Mouse (Mus musculus) hindbrain, embryonic 16.5 days (tissue): ENCODE measurements around the gene Nucb2. TPM values are rescaled to one million over a fixed set of nuclear protein-coding genes. Genes with fewer than 3 reads are reported as not detected.

Experiments
- ATAC-seq: fragments of 200-750 bp; cut with Nextera tagmentation; 2 replicates; pipeline ENCODE4 v1.8.0; 2017; ENCODE audit warnings: moderate TSS enrichment, moderate library complexity
- H3K27ac ChIP-seq: fragments of 300-500 bp; sonication (generic); 2 replicates; pipeline ENCODE4 v1.5.1; 2014; ENCODE audit warnings: low read depth, mild to moderate bottlenecking, control low read depth, low read length, moderate library complexity
- H3K27me3 ChIP-seq: fragments of 300-500 bp; sonication (generic); replicated peaks from 2 replicates; pipeline ENCODE4 v1.6.1; 2014; ENCODE audit warnings: low read length; ENCODE audit not compliant: control insufficient read depth, insufficient read depth
- H3K36me3 ChIP-seq: fragments of 300-500 bp; sonication (generic); 2 replicates; pipeline ENCODE4 v1.6.1; 2014; ENCODE audit warnings: mild to moderate bottlenecking, low read length, moderate library complexity, mixed read lengths; ENCODE audit not compliant: control insufficient read depth, insufficient read depth
- H3K4me1 ChIP-seq: fragments of 300-500 bp; sonication (generic); 2 replicates; pipeline ENCODE4 v1.6.1; 2014; ENCODE audit warnings: low read depth, low read length; ENCODE audit not compliant: control insufficient read depth, insufficient read depth
- H3K4me2 ChIP-seq: fragments of 300-500 bp; sonication (generic); 2 replicates; pipeline ENCODE4 v1.6.1; 2014; ENCODE audit warnings: mild to moderate bottlenecking, low read length, control low read depth, moderate library complexity
- H3K4me3 ChIP-seq: fragments of 300-500 bp; sonication (generic); 2 replicates; pipeline ENCODE4 v1.5.1; 2014; ENCODE audit warnings: mild to moderate bottlenecking, low read length, control low read depth, moderate library complexity
- H3K9ac ChIP-seq: fragments of 300-500 bp; sonication (generic); 2 replicates; pipeline ENCODE4 v1.6.1; 2014; ENCODE audit warnings: low read depth, mild to moderate bottlenecking, control low read depth, low read length, moderate library complexity
- H3K9me3 ChIP-seq: fragments of 300-500 bp; sonication (generic); 2 replicates; pipeline ENCODE4 v1.6.1; 2014; ENCODE audit warnings: mild to moderate bottlenecking, low read length, moderate library complexity; ENCODE audit not compliant: control insufficient read depth
- WGBS: fragments of 180-500 bp; shearing (Covaris S2); extraction: QIAGEN DNeasy Blood & Tissue Kit; methylation state at CpG from one replicate; pipeline ENCODE4 v1.1.7; 2014; 5-methylcytosine and 5-hydroxymethylcytosine counted together
- polyA plus RNA-seq: library from polyadenylated mRNA; unstranded; fragments of >200 nt; fragmentation: Nextera tagmentation; extraction: Ambion mirVana; gene quantifications from 2 replicates; pipeline ENCODE4 v1.2.1, GENCODE M21; 2015

Nucb2 gene
- polyA plus RNA-seq, 1 experiment from 2014 or later, result 29.2 TPM

GRCm38 (mm10) chr7:116515059-116515458, 10.9 kb downstream of the Nucb2 start:
- ATAC-seq, result no peak
- peaks cover 3% of the 10 kb centered on the region for H3K4me1 ChIP-seq
- H3K4me2 ChIP-seq, result no peak overlapping the region
- H3K9me3 ChIP-seq, result no peaks in the 10 kb centered on the region
- H3K27ac ChIP-seq, result no peak overlapping the region
- WGBS, result 92% methylated on average over 7 of the region's 7 CpGs
- no peaks in the 10 kb centered on the region for H3K36me3 ChIP-seq
- no peak overlapping the region for H3K4me3 ChIP-seq
- H3K27me3 ChIP-seq, result no peaks in the 10 kb centered on the region
- H3K9ac ChIP-seq, result no peak overlapping the region

GRCm38 (mm10) chr7:116515514-116516135, 11.5 kb downstream of the Nucb2 start:
- no peak for ATAC-seq
- H3K4me1 ChIP-seq, result peaks cover 3% of the 10 kb centered on the region
- no peaks in the 10 kb centered on the region for H3K36me3 ChIP-seq
- no peak overlapping the region for H3K27ac ChIP-seq
- no peak overlapping the region for H3K9ac ChIP-seq
- H3K4me2 ChIP-seq, result no peak overlapping the region
- no peaks in the 10 kb centered on the region for H3K9me3 ChIP-seq
- H3K27me3 ChIP-seq, result no peaks in the 10 kb centered on the region
- WGBS, result 77% methylated on average over 13 of the region's 13 CpGs
- H3K4me3 ChIP-seq, result no peak overlapping the region

- no peak overlapping the region for H3K4me2 ChIP-seq
- ATAC-seq, result 0 out of 2 replicates have a peak, but pooled peaks have one; percentile 27
- no peak overlapping the region for H3K9ac ChIP-seq
- no peaks in the 10 kb centered on the region for H3K9me3 ChIP-seq
- no peak overlapping the region for H3K4me3 ChIP-seq
- H3K27ac ChIP-seq, result no peak overlapping the region
- peaks cover 3% of the 10 kb centered on the region for H3K4me1 ChIP-seq
- 37% methylated on average over 5 of the region's 5 CpGs for WGBS
- H3K27me3 ChIP-seq, result no peaks in the 10 kb centered on the region
- H3K36me3 ChIP-seq, result peaks cover 5% of the 10 kb centered on the region
Measured at GRCm38 (mm10) chr7:116517240-116517639, 13.1 kb downstream of the Nucb2 start.

DNA sequence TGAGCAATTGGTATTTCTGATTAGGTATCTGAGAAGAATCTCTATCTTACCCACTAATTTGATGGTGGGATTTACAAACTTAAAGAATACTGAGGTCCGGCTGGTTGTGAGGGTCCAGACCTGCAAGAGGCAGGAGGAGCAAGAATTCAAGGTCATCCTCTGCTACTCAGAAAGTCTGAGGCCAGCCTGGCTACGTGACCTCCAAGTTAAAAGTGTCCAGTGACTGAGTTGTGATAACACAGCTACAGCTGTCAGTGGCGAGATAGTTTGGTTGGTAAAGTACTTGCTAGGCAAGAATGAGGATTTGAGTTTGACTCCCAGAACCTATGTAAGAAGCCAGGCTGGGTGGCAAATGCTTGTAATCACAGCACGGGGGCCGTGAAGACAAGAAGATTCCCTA, 14.0 kb downstream of the Nucb2 start:
- ATAC-seq, result no peak
- no peaks in the 10 kb centered on the region for H3K27me3 ChIP-seq
- H3K9ac ChIP-seq, result no peak overlapping the region
- peaks cover 3% of the 10 kb centered on the region for H3K4me1 ChIP-seq
- H3K4me3 ChIP-seq, result no peak overlapping the region
- no peaks in the 10 kb centered on the region for H3K9me3 ChIP-seq
- H3K4me2 ChIP-seq, result no peak overlapping the region
- 91% methylated on average over 5 of the region's 5 CpGs for WGBS
- no peak overlapping the region for H3K27ac ChIP-seq
- peaks cover 8% of the 10 kb centered on the region for H3K36me3 ChIP-seq

- no peak overlapping the region for H3K4me2 ChIP-seq
- no peaks in the 10 kb centered on the region for H3K9me3 ChIP-seq
- ATAC-seq, result no peak
- WGBS, result 66% methylated on average over 3 of the region's 3 CpGs
- no peak overlapping the region for H3K9ac ChIP-seq
- H3K36me3 ChIP-seq, result peaks cover 19% of the 10 kb centered on the region
- H3K27me3 ChIP-seq, result no peaks in the 10 kb centered on the region
- H3K4me1 ChIP-seq, result peaks cover 3% of the 10 kb centered on the region
- no peak overlapping the region for H3K27ac ChIP-seq
- no peak overlapping the region for H3K4me3 ChIP-seq
Measured at GRCm38 (mm10) chr7:116519805-116520204, 15.6 kb downstream of the Nucb2 start.

DNA sequence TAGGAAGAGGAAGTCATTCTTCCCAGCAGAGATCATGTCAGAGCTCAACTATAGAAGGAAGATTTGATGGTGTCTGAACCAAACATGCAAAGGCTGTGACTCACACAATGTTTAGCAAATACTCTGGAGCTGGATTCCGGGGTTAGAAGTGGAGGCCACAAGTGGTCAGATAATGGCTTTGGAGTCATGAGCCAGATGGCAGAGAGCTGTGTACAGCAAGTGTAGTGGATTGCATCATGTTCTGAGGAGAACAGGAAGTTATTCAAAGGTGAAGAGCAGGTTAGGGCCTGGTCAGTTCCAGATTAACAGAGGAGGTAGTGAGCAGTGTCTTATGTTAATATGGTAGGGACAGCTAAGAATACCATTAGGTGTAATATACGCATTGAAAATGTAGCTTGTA, 20.4 kb downstream of the Nucb2 start:
- ATAC-seq, result no peak
- Histone ChIP-seq H3K27me3 (no peaks in the 10 kb centered on the region), H3K36me3 (peaks cover 45% of the 10 kb centered on the region), H3K9ac (no peak overlapping the region), H3K4me3 (no peak overlapping the region), H3K4me2 (no peak overlapping the region), H3K27ac (no peak overlapping the region), H3K4me1 (no peaks in the 10 kb centered on the region), H3K9me3 (no peaks in the 10 kb centered on the region)
- 93% methylated on average over 2 of the region's 2 CpGs for WGBS

- H3K27me3 ChIP-seq, result no peaks in the 10 kb centered on the region
- no peak overlapping the region for H3K4me3 ChIP-seq
- H3K4me2 ChIP-seq, result no peak overlapping the region
- ATAC-seq, result no peak
- no peaks in the 10 kb centered on the region for H3K9me3 ChIP-seq
- peaks cover 34% of the 10 kb centered on the region for H3K36me3 ChIP-seq
- 85% methylated on average over 4 of the region's 4 CpGs for WGBS
- no peaks in the 10 kb centered on the region for H3K4me1 ChIP-seq
- no peak overlapping the region for H3K27ac ChIP-seq
- H3K9ac ChIP-seq, result no peak overlapping the region
Measured at GRCm38 (mm10) chr7:116529793-116530192, 25.6 kb downstream of the Nucb2 start.

- WGBS, result 95% methylated on average over 5 of the region's 5 CpGs
- Histone ChIP-seq H3K4me3 (no peak overlapping the region), H3K27ac (no peak overlapping the region), H3K9me3 (no peaks in the 10 kb centered on the region), H3K4me1 (no peaks in the 10 kb centered on the region), H3K36me3 (peaks cover 29% of the 10 kb centered on the region), H3K27me3 (no peaks in the 10 kb centered on the region), H3K9ac (no peak overlapping the region), H3K4me2 (no peak overlapping the region)
- no peak for ATAC-seq
Measured at GRCm38 (mm10) chr7:116530470-116530869, 26.3 kb downstream of the Nucb2 start.

- WGBS, result 78% methylated on average over 4 of the region's 4 CpGs
- peaks cover 26% of the 10 kb centered on the region for H3K36me3 ChIP-seq
- ATAC-seq, result peak; percentile 89
Measured at GRCm38 (mm10) chr7:116531311-116531710, 27.1 kb downstream of the Nucb2 start.

DNA sequence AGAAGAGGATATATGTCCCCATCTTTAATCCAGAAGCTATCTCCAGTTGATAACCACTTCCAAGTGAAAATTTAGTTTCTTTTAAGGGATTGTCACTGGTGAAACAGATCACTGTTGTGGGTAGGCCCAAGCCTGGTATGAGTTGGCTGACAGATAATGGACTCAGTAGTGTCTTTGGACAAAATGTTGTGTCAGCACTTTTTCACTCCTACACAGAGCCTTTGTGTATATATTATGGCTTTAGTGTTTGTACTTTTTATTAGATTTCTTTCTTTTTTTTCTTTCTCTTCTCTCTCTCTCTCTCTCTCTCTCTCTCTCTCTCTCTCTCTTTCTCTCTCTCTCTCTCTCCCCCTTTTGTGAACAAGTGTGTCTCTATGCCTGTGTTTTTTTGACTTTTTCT, 52.7 kb downstream of the Nucb2 start:
- Histone ChIP-seq H3K27me3 (no peaks in the 10 kb centered on the region), H3K27ac (no peak overlapping the region), H3K4me1 (no peaks in the 10 kb centered on the region), H3K9ac (no peak overlapping the region), H3K4me2 (no peak overlapping the region), H3K36me3 (no peaks in the 10 kb centered on the region), H3K4me3 (no peak overlapping the region), H3K9me3 (peaks cover 3% of the 10 kb centered on the region; the same call in 1 of the 2 replicates)
- no peak for ATAC-seq

More at GRCm38 (mm10) chr7:116531311-116531710, 27.1 kb downstream of the Nucb2 start:
- H3K9me3 ChIP-seq, result no peaks in the 10 kb centered on the region
- no peaks in the 10 kb centered on the region for H3K4me1 ChIP-seq
- H3K9ac ChIP-seq, result no peak overlapping the region
- H3K27me3 ChIP-seq, result no peaks in the 10 kb centered on the region
- H3K27ac ChIP-seq, result no peak overlapping the region
- no peak overlapping the region for H3K4me3 ChIP-seq
- no peak overlapping the region for H3K4me2 ChIP-seq
